Mouse (Mus musculus) kidney, postnatal 0 days (tissue): ENCODE results near the gene Cfap43. TPM values are rescaled to one million over a fixed set of nuclear protein-coding genes. Genes with fewer than 3 reads are reported as not detected.

Experiments
- ATAC-seq: fragments of 200-750 bp; cut with Nextera tagmentation; replicated peaks from 2 replicates; pipeline ENCODE4 v1.8.0; 2017; ENCODE audit warnings: low read depth, moderate number of reproducible peaks, moderate TSS enrichment, moderate library complexity; ENCODE audit not compliant: low FRiP score
- DNase-seq: peaks from one replicate; pipeline ENCODE4 v3.0.0-alpha.2; 2016; ENCODE audit warnings: low spot score
- H3K27ac ChIP-seq: fragments of 300-500 bp; sonication (generic); 2 replicates; pipeline ENCODE4 v1.5.1; 2014; ENCODE audit warnings: mild to moderate bottlenecking
- H3K27me3 ChIP-seq: fragments of 300-500 bp; sonication (generic); 2 replicates; pipeline ENCODE4 v1.6.1; 2014; ENCODE audit warnings: low read length, mixed read lengths; ENCODE audit not compliant: insufficient read depth
- H3K36me3 ChIP-seq: fragments of 300-500 bp; sonication (generic); 2 replicates; pipeline ENCODE4 v1.6.1; 2014; ENCODE audit warnings: low read length, mixed read lengths; ENCODE audit not compliant: insufficient read depth
- H3K4me1 ChIP-seq: fragments of 300-500 bp; sonication (generic); replicated peaks from 2 replicates; pipeline ENCODE4 v1.6.1; 2014; ENCODE audit warnings: antibody characterized with exemption, low read length, mixed read lengths; ENCODE audit not compliant: insufficient read depth
- H3K4me2 ChIP-seq: fragments of 300-500 bp; sonication (generic); 2 replicates; pipeline ENCODE4 v1.6.1; 2014; ENCODE audit warnings: mild to moderate bottlenecking, low read length, moderate library complexity, mixed read lengths
- H3K4me3 ChIP-seq: fragments of 300-500 bp; sonication (generic); replicated peaks from 2 replicates; pipeline ENCODE4 v1.5.1; 2014; ENCODE audit warnings: low read depth, low read length
- H3K9ac ChIP-seq: fragments of 300-500 bp; sonication (generic); 2 replicates; pipeline ENCODE4 v1.6.1; 2014; ENCODE audit warnings: low read depth, low read length
- H3K9me3 ChIP-seq: fragments of 300-500 bp; sonication (generic); replicated peaks from 2 replicates; pipeline ENCODE4 v1.6.1; 2016; ENCODE audit warnings: low read length, inconsistent platforms, mixed read lengths
- CTCF ChIP-seq: IDR thresholded peaks from 2 replicates; pipeline ENCODE4 v1.5.1; 2016; ENCODE audit warnings: antibody characterized with exemption, low read depth, mild to moderate bottlenecking, moderate library complexity
- whole genome bisulfite sequencing: fragments of 180-500 bp; shearing (Covaris S2); extraction: QIAGEN DNeasy Blood & Tissue Kit; methylation state at CpG from one replicate; pipeline ENCODE4 v1.1.7; 2014; 5-methylcytosine and 5-hydroxymethylcytosine counted together
- polyA plus RNA-seq: library from polyadenylated mRNA; unstranded; fragments of >200 nt; fragmentation: Nextera tagmentation; extraction: Ambion mirVana; gene quantifications from 2 replicates; pipeline ENCODE4 v1.2.1, GENCODE M21; 2015

Gene Cfap43
- polyA plus RNA-seq, 1 experiment from 2014 or later = 0.16 TPM

- H3K27ac ChIP-seq = no peak overlapping the region
- peak overlapping the region; percentile 44; the same call in 1 of the 2 replicates for H3K9ac ChIP-seq
- peak overlapping the region; percentile 33 for H3K4me3 ChIP-seq
- no peaks in the 10 kb centered on the region for H3K4me1 ChIP-seq
- peak; percentile 54 for TF ChIP-seq CTCF
- peak; percentile 68 for DNase-seq
- ATAC-seq = peak; percentile 91
- no peaks in the 10 kb centered on the region for H3K9me3 ChIP-seq
- peak overlapping the region; percentile 62 for H3K4me2 ChIP-seq
- H3K27me3 ChIP-seq = peaks cover 4% of the 10 kb centered on the region; the same call in 1 of the 2 replicates
- H3K36me3 ChIP-seq = no peaks in the 10 kb centered on the region
- 4% methylated on average over 48 of the region's 49 CpGs for WGBS
Measured at GRCm38 (mm10) chr19:47836701-47837526, 82.2 kb downstream of the Cfap43 start.

- Histone ChIP-seq H3K4me3 (no peak overlapping the region), H3K36me3 (no peaks in the 10 kb centered on the region), H3K4me2 (no peak overlapping the region), H3K9me3 (no peaks in the 10 kb centered on the region), H3K27me3 (peaks cover 4% of the 10 kb centered on the region; the same call in 1 of the 2 replicates), H3K4me1 (no peaks in the 10 kb centered on the region), H3K9ac (no peak overlapping the region), H3K27ac (no peak overlapping the region)
- WGBS = 88% methylated on average over 7 of the region's 7 CpGs
- ATAC-seq = no peak
- no peak for DNase-seq
- no peak for TF ChIP-seq CTCF
Measured at GRCm38 (mm10) chr19:47835776-47836175, 83.3 kb downstream of the Cfap43 start.

GRCm38 (mm10) chr19:47834614-47835013 lies 84.5 kb downstream of the Cfap43 start:
- H3K4me2 ChIP-seq = no peak overlapping the region
- H3K9me3 ChIP-seq = no peaks in the 10 kb centered on the region
- H3K4me1 ChIP-seq = no peaks in the 10 kb centered on the region
- DNase-seq (no peak), ATAC-seq (no peak)
- H3K27ac ChIP-seq = no peak overlapping the region
- H3K4me3 ChIP-seq = no peak overlapping the region
- TF ChIP-seq CTCF = no peak
- no peaks in the 10 kb centered on the region for H3K36me3 ChIP-seq
- 81% methylated on average over 5 of the region's 5 CpGs for WGBS
- H3K9ac ChIP-seq = no peak overlapping the region
- H3K27me3 ChIP-seq = peaks cover 4% of the 10 kb centered on the region; the same call in 1 of the 2 replicates

GRCm38 (mm10) chr19:47832316-47832715 lies 86.8 kb downstream of the Cfap43 start:
- no peak for DNase-seq
- peaks cover 4% of the 10 kb centered on the region; the same call in 1 of the 2 replicates for H3K27me3 ChIP-seq
- ATAC-seq = no peak
- TF ChIP-seq CTCF = no peak
- H3K27ac ChIP-seq = no peak overlapping the region
- H3K4me3 ChIP-seq = no peak overlapping the region
- no peaks in the 10 kb centered on the region for H3K36me3 ChIP-seq
- H3K4me2 ChIP-seq = no peak overlapping the region
- H3K4me1 ChIP-seq = no peaks in the 10 kb centered on the region
- WGBS = 78% methylated on average over 16 of the region's 16 CpGs
- H3K9ac ChIP-seq = no peak overlapping the region
- H3K9me3 ChIP-seq = no peaks in the 10 kb centered on the region

- Histone ChIP-seq H3K4me3 (no peak overlapping the region), H3K9ac (no peak overlapping the region), H3K4me1 (no peaks in the 10 kb centered on the region), H3K27me3 (no peaks in the 10 kb centered on the region), H3K4me2 (no peak overlapping the region), H3K27ac (no peak overlapping the region), H3K36me3 (no peaks in the 10 kb centered on the region), H3K9me3 (no peaks in the 10 kb centered on the region)
- DNase-seq (no peak), ATAC-seq (no peak)
- 94% methylated on average over 8 of the region's 8 CpGs for WGBS
- no peak for TF ChIP-seq CTCF
Measured at GRCm38 (mm10) chr19:47831111-47831510, 88.0 kb downstream of the Cfap43 start.

GRCm38 (mm10) chr19:47829913-47830450 lies 89.1 kb downstream of the Cfap43 start:
- WGBS = 80% methylated on average over 14 of the region's 14 CpGs
- ATAC-seq = no peak
- Histone ChIP-seq H3K9me3 (no peaks in the 10 kb centered on the region), H3K9ac (no peak overlapping the region), H3K4me1 (no peaks in the 10 kb centered on the region), H3K27me3 (no peaks in the 10 kb centered on the region), H3K4me3 (no peak overlapping the region), H3K36me3 (no peaks in the 10 kb centered on the region), H3K27ac (no peak overlapping the region), H3K4me2 (no peak overlapping the region)
- no peak for DNase-seq
- no peak for TF ChIP-seq CTCF
